Mouse (Mus musculus) megakaryocyte progenitor cell, adult 5-6 weeks (primary cell): ENCODE measurements around the gene Slit3. TPM values are rescaled to one million over a fixed set of nuclear protein-coding genes. Genes with fewer than 3 reads are reported as not detected.

Experiments used
- ATAC-seq: replicated peaks from 2 replicates; pipeline ENCODE4 v1.8.0; 2016; ENCODE audit warnings: mild to moderate bottlenecking, moderate TSS enrichment, inconsistent platforms; ENCODE audit not compliant: poor library complexity
- total RNA-seq, 2 experiments: library from RNA; stranded (forward) in 1 of 2; stranded (reverse) in 1 of 2; fragments of 157-497, 149-512 nt in 1 of 2; fragments of 200-1000 nt in 1 of 2; gene quantifications; 2 replicates each; pipeline versions ENCODE4 v1.2.3 to v1.2.4; 2015 to 2017

The Slit3 gene
- total RNA-seq, 2 experiments from 2014 or later = not detected

DNA sequence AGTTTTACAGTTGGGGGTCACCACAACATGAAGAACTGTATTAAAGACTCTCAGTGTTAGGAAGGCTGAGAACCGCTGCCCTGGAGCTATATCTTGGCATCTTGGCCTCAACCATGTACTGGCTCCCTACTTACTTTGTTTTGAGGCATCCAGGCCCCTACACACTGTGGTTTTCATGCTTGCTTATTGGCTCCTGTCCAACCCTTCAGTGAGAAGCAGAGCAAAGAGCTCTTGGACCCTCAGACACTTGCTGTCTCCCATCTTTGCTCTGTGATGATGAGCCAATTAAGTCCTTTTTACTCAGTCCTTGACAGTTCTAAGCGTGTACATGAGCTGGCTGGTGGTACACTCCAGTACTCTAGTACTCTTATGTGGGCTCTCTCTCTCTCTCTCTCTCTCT is 177.5 kb downstream of the Slit3 start:
- ATAC-seq = no peak

DNA sequence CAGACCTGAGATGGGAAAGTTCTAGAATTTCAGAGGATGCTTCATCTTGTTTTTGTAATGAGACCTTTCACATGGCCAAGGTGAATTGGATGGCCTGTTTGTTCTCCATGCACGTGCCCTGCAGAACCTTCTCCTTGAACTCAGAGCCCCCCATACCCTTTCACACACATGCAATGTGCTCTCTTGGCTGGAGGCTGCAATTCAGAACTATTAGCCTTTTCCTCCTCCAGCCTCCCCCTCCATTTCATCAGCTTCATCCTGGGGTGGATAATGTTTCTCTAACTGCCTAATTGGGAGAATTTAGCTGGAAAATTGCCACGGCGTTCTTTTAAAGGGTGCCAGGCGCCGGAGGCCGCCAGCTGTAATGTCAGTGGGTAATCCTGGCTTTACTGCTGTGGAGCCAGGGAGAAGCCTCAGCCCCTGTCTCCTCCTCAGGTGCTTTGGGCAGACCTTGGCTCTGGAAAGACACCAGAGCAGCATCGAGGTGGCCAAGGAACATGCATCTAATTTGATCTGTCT is 178.9 kb downstream of the Slit3 start:
- ATAC-seq = no peak

DNA sequence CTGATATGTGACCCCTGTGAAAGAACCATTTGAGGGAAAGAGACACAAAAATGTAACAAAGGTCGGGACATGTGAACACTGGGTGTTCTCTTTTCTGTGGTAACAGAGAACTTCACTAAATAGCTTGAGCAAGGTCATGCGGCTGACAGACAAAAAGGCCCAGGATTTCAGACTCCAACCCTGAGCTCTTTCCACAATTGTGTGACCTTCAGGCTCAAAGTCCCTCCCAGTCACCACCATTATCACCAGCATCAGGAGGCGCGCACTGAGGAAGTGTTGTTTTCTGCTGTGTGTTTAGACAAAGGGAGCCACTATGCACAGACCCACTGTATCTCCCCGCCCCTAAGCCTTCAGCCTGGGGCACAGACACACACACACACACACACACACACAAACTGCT is 181.2 kb downstream of the Slit3 start:
- no peak for ATAC-seq

DNA sequence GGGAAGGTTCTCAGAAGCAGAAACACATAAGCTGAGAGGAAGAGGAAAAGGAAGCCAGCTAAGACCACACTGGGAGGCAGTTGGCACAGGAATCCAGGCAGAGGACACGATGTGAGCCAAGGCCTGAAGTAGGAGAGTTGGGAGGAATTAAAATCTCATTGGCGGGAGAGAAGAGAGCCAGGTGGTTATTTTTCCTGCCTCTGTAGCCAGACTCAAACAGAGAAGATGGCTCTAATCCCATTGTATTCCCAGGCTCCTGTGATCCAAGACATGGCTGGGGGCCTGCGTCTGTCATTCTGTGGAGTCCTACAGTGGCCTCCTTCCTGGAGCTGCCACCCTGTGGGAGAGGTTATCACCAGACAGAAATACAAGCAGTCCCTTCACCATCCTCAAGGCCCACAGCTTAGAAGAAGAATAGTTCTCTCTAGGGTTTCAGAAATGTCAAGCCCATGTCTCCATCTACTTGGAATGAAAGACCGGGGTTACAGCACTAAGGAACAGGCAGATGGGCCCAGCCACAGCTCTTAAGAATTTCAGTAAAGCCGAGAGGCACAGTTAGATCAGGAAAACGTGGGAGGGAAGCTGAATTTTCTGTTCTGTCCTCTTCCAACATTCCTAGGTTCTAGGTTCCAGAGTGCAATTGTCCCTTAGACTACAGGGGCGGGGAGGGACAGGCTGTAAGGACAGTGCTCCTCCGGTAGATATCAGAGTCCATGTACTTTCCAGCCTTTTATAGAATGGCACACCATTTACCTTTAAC is 183.4 kb downstream of the Slit3 start:
- ATAC-seq = no peak

DNA sequence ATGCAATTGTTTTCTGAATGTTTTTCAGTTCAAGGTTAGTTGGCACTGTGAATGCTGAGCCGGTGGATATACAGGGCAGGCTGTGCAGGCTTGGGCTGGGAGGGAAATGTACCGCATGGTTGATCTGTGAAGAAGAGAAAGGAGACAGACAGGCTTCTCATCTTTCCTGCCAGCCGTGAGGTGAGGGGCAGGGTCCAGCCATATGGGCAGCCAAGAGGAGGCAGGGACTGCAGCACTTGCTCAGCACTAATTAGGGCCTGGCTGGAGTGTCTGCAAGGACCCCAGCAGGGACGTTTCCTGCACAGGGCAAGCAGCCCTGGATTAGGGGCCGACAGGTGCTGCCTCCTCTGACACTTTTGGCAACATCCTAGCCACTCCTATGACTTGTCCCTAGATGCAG is 184.1 kb downstream of the Slit3 start:
- no peak for ATAC-seq

DNA sequence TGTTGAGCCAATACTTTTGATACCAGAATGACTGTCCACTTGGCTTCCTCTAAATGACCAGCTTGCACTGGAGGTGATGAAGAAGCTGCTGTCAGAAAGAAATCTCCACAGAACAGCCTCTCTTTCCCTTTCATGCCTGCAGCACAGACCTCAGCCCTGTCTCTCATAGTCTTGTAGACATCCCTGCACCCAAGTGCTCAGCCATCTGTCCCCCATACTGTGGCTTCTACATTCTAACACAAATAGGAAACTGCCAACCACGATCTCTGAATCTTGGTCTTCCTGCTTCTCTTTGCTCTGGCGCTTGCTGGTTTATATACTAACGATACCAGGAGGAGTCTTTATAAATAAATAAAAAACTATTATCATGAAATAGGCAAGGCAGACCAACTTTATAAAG is 184.9 kb downstream of the Slit3 start:
- ATAC-seq = no peak

DNA sequence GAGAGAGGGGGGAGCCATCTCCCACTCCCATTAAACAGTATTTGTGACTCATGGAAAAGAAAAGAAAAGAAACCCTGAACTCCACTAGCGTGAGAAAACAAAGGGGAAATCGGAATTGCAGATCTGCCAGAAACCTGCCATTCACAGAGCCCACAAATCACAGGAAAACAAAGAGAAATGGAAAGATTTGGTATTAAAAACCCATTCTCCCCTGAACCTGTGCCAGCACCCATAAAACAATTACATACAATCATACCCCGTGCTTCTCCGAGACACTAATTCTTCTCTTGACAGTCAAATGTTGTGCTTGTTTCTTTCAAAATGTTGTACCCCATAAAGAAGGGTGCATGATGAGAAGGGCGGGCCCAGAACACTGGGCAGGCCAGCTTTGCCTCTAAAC is 185.9 kb downstream of the Slit3 start:
- no peak for ATAC-seq

DNA sequence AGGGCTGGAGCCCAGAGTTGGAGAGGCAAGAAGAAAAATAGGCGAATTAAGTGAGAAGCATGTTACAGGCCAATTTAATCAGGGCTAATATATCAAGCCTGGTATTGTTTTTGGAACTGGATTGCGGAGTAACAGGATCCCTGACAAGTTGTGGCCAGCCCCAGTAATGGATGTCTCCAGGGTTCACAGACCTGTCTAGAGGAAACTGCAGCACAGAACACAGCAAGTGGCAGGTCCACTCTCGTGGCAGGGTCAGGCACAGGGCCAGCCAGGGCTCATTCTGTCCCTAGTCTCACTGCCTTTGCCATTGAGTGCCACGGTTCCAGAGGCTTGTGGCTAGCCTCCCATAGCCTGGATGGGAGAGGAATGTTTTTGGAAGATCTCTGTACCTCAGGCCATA is 187.0 kb downstream of the Slit3 start:
- ATAC-seq = no peak

DNA sequence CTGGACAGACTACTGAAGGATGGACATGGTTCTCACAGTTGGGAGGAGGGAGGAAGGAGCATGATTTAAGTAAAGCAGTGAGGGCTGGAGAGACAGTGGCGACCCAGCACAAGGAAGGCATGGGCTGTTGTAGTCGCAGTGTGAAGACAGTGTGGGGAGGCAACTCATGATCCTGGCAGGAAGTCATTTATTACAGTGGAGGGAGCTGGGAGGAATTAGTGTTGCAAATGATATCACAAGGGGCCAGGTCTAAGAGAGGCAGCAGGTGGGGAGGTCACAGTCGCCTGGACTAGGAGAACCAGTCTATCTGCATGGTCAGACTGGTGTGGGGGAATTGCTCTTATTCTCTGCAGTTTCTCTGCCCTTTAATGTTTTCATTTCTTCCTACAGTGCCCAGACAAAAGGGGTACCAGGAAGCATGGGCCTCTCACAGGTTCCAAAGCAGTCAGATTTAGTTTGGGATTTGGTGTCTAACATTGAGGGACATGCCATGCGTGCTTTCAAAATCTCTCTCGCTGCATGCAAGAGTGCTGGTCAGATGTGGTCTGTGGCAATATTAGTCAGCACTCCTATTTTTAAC is 194.5 kb downstream of the Slit3 start:
- ATAC-seq = no peak

DNA sequence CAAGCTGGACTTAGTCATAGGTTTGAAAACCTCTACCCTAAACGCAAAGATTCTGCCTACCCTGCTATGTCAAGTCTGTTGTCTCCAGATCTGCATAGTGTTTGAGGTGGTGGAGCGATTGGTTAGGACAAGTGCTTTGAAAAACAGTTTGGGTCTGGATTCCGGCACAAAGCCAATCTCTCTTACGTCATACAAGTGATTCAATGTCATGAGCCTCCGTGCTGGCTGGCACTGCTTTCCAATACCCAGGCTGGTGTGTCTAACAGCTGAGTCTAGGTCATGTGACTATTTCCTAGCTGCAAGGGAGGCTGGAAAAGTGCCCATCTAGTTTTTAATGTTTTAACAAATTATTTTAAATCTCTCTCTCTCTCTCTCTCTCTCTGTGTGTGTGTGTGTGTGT is 196.2 kb downstream of the Slit3 start:
- ATAC-seq = no peak

DNA sequence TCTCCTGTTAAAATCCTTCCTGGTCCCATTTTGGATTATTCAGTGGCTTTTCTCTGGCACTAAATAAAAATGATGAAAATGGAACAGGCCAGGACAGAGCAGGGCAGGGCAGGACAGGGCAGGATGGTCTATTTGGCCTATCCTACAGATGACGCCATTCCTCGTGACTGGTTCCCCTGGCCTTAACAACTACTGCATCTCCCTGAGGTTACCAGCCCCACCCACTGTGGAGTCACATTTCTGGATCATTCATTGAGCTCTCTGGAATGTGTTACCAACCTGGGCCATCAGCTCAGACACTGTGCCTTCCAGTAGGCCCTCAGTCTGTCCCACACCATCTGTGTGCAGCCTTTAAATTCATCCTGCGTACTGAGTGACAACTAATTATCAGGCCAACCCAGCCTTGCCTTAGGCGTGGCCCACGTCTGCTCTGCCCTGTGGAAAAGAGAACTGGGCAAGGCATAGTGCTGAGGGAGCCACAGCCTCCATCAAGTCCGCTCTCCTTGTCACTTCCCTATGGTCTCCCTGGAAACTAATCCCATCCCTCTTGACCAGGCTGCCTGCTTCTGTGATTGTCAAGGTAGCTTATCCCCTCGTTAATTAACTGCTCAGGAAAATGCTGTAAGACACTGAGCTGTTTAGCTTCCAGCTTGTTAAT is 196.9 kb downstream of the Slit3 start:
- no peak for ATAC-seq

DNA sequence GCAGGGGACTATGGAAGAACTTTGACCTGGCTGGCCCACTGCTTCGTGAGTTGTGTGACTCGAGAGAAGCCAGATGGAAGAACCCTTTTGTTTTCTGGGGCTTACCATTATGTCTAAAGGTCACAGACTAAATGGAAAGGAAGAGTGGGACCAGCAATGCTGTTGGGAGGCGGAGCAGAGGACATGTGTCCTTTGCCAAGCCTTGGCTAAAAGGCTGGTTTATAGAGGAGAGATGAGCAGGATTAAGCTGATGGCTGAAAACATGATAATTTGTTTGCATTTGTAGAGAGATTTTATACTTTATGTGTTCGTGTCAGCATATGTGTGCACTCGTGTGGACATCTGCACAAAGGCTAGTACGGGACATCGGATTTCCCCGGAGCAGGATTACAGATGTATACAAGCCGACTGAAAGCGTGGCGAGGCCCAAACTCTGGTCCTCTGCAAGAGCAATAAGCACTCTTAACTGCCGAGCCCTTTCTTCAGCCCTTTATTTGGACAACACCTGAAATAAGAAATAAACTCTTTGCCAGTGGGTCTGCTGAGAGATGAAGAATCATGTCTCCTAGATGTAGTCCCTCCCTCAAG is 197.5 kb downstream of the Slit3 start:
- no peak for ATAC-seq

DNA sequence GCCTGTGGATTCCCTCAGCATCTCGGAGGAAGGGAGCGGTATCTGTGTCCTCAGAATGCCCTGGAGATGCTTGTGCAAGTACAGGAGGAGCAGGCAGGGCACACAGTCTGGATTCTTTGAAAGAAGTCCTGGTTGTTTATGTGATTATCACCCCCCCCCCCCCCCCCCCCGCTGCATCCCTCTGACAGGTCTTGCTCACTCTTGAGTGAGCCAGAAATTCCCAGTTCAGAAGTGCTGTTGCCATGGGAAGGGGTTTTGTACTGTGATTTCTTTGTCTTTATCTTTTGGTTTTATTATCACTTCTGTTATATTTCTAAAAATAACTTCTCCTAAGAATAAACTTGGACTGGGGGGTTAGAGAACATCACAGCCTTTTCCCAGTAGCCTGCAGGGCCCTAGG is 199.5 kb downstream of the Slit3 start:
- ATAC-seq = no peak

DNA sequence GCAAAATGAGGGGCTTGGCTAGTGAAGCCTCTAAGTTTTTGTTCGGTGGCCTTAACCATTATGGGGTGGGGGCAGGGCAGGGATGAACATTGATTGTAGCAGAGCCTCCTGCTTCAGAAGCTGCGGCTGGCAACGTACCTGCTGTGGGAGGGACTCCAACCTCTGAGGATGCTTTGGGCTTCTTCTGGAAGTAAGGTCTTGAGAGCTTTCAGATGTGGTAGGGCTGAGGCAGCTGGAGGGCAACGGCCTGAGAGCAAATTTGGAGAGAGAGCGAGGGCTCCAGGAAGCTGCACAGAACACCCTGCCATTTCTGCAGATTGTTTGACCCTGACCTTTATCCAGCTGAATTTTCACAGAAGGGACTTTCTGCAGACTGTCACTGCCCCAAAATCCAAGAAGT is 203.4 kb downstream of the Slit3 start:
- ATAC-seq = no peak

DNA sequence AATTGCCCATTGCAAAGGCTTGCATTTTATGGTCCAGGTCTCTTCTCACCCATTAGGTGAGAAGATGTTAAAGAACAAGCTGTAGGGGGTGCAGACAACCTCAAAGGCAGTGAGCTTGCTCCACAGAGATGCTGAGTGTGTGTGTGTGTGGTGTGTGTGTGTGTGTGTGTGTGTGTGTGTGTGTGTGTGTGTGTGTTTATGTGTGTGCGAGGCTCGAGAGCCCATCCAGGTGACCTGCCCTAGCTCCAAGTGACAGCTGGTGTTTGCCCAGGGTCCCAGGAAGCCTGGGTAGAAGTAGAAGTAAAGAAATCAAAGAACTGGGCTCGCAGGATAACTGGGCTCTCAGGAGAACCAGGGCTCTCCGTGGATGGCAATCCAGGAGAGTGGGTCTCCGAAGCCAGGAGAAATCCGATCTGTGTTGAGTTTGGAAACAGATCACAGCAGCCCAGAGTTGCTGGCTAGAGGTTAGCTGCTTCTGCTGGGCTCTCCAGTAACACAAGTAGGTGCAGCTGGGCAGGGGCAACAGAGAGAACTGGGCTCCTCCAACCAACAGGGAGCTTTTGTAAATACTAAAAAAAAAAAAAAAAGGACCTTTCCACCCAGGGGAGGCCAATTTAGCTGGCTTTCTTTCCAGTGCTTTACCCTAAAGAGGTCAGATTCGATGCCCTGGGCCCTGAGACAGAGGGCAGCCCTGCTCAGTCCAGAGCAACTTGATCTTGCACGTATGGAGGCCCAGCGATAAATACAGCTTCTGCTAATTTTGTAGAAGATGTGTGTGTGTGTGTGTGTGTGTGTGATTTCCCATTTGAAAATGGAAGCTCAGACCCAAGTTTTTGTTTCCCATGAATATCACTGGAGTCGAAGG is 204.3 kb downstream of the Slit3 start:
- no peak for ATAC-seq

DNA sequence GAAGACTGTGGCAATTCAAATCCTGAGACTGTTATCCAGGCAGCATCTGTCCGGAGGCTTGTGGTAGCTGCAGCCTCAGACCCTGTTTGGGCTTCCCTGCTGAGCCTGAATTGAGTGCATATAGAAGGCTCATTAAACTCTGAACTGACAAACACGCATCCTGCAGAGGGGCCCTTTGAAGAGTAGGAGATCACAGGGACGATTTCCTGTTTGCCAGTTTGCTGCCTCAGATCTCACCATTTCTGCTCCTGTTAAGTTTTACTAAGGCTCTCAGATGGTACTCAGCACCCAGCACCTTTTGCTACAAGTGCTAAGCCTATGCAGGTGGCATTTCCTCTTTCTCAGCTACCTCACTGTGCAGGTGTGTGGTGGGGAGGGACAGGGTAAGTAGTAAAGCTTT is 205.3 kb downstream of the Slit3 start:
- ATAC-seq = no peak

DNA sequence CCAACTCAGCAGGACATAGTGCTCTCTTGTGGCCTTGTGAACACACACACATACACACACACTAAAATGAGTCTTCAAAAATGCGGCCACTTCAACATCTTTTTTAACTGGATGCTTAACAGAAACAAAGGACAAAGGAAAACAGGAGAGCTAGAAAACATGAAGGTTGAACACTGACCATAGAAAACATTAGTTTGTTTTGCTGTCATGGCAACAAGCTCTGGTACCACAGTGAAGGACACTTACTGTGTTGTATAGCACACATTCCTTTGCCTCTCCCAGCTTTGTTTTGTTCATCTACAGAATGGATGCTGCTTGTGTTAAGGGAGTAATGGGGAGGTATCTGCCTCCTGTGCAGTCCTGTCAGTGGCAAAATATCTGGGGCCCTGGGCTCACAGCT is 206.9 kb downstream of the Slit3 start:
- no peak for ATAC-seq

DNA sequence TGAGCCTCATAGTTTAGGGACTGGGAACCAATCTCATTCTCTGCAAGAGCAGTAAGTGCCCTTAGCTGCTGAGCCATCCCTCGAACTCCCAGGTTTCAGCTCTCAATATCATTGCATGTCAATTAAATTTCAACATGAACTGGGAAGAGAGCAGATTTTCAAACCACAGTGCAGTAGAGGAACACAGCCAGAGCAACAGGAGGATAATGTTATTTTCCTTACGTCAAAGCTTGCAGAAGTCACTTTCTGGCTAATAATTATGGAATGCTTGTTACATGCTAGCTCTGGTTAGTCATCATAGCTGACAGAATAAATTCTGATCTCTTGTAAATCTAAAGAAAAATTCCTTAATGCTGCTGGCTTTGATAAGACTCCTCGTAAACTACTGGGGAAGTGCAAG is 210.5 kb downstream of the Slit3 start:
- no peak for ATAC-seq

DNA sequence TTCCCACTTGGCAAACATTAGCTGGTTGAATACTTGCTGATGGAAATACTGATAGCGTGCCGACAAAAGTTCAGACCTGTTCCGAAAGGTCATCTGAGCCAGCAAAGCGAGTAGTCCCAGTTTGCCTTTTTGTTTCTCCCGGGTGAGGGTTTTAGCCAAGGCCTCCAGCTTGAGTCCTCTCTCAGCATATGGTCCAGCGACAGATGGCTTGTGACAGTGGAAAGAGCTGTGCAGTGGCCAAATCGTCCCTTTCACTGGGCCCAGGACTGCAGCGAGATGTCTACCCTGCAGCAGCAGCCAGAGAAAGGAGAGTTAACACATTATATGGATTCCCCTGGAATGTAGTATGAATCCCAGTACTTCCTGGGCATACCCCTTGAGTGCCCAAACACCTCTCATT is 215.5 kb downstream of the Slit3 start:
- no peak for ATAC-seq

DNA sequence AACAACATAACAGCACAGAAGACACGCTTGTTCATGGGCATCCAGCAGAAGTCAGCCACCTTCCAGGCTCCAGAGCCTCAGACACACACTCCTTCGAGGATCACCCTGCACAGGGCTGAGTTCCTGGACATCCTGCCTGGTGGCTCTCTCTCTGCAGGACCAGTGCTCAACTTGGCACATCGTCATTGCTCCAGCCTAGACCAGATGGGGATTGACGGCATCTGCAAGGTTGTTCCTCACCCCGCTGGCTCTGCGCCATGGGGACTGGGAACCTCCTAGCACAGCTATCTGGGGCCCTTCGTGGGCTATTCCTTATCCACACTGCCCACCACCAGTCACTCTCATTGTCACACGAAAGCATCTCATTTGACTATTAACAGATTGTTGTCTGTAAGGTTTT is 216.5 kb downstream of the Slit3 start:
- no peak for ATAC-seq
